Mouse (Mus musculus) adrenal gland, postnatal 4 days (tissue): Measurements from ENCODE around the gene Poldip3. TPM values are rescaled to one million over a fixed set of nuclear protein-coding genes. Genes with fewer than 3 reads are reported as not detected.

ENCODE experiments used
- DNase-seq, 2 experiments: peaks; one replicate each; pipeline ENCODE4 v3.0.0; 2021 to 2022; ENCODE audit warnings: low spot score in 2 of 2, mixed read lengths in 2 of 2
- total RNA-seq, 2 experiments: library from RNA; stranded (reverse); gene quantifications; 2 replicates each; pipeline ENCODE4 v1.2.3; 2021

Gene Poldip3
- total RNA-seq, 2 experiments from 2014 or later: 148 to 152 TPM

DNA sequence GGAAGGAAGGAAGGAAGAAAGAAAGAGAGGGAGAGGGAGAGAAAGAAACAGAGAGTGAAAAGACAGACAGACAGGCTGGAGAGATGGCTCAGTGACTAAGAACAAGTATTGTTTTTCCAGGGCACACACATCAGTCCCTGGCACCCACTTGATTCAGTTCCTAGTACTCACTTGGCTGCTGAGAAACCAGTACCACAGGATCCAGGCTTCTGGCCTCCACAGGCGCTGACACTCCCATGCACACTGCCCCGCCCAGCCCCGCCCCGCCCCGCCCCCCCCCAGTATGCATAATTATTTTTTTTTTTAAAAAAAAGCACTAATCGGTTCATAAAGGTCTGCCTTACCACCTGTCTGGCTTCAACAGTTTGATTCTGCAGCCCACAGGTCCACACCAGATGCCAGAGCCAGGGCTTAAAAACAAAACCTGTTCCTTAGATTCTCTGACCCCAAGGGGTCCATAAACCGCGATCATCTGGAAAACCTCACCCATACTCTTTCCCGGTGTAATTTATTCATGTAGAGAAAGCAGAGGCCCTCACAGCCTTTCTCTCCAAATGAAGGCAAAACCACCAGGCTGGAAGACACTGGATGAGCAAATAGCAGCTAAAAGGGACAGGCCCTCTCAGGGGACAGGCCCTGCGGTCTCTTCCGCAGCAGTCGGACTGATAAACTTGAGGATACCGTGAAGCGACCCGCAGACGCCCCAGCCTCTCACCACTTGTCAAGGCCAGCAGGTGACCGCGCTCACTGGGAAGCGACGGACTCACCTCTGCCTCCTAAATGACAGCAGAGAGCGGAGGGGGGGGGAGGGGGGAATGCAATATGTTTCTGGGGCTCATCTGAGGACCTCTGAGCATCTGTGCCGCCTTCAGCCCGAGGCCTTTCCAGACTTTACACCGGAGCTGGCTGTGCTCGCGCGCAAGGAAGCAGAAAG lies 60.4 kb downstream of the Poldip3 start:
- DNase-seq: no peak

- DNase-seq: no peak
Observed at GRCm38 (mm10) chr15:83086636-83087328, 62.4 kb downstream of the Poldip3 start.

DNA sequence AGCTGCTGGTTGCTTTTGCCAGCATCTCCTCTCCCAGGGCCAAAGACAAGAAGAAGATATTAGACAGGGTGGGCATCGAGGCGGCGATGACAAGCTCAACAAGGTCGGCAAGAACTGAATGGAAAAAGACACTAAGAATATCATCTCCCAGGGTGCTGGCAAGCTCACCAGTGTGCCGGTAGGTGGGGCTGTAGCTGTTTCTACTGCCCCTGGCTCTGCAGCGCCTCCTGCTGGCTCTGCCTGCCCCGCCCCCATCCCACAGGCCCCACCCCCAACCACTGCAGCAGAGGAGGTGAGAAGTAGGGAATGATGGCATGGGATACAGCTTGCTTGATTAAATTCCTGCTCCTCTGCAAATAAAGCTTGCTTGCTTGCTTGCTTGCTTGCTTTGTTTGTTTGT lies 63.3 kb downstream of the Poldip3 start:
- DNase-seq: peak; percentile 24 to 32

- DNase-seq: no peak
Observed at GRCm38 (mm10) chr15:83084022-83084640, 65.1 kb downstream of the Poldip3 start.

DNA sequence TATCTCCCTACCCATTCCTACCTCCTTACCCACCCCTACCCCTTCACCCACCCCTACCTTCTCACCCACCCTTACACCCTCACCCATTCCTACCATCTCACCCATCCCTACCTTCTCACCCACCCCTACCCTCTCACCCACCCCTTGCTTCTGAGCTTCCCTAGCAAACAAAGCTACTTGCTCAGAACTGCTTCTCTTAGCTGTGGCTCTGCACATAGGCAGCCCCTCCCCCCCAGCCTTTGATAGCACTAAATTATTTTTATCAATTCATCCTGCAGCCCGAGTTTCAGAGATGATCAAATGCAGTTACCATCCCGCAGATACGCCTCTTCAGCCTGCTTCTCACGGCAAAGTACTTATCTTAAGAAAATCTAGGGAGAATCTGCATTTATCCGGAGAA lies 65.7 kb downstream of the Poldip3 start:
- no peak for DNase-seq

Other genes starting within 250 kb of the Poldip3 start
- gene Tcf20, start 161.5 kb downstream of the Poldip3 start, total RNA-seq: 10 to 100 TPM; 85.4 to 98.1 TPM
- gene Nfam1, start 116.1 kb downstream of the Poldip3 start, total RNA-seq: 1 to 10 TPM; 3.2 to 4.7 TPM
- 10 to 100 TPM; 71.4 to 76.7 TPM for gene Serhl, start 59.9 kb downstream of the Poldip3 start, total RNA-seq
- gene Rrp7a, start 26.6 kb downstream of the Poldip3 start, total RNA-seq: 100 to 1,000 TPM; 105 to 108 TPM
- gene Cyb5r3, start 23.2 kb upstream of the Poldip3 start, total RNA-seq: 100 to 1,000 TPM; 201 to 210 TPM
- 10 to 100 TPM; 11.6 to 14.6 TPM for gene A4galt, start 102.4 kb upstream of the Poldip3 start, total RNA-seq
- gene Arfgap3, start 200.9 kb upstream of the Poldip3 start, total RNA-seq: 10 to 100 TPM; 36.0 to 36.7 TPM